Mouse (Mus musculus) lung, postnatal 4 days (tissue): ENCODE data around the gene Asb2.
A peak's percentile ranks its signal among the peaks of the same experiment; 100 is the strongest.

Experiments
- DNase-seq, 2 experiments: peaks; one replicate each; pipeline ENCODE4 v3.0.0; 2021

The Asb2 gene

GRCm38 (mm10) chr12:103360812-103361211 is 5.0 kb upstream of the Asb2 start:
- DNase-seq: no peak

- DNase-seq: no peak
Observed at GRCm38 (mm10) chr12:103358951-103359801, 3.4 kb upstream of the Asb2 start.

GRCm38 (mm10) chr12:103358216-103358615 is 2.4 kb upstream of the Asb2 start:
- DNase-seq: no peak

- no peak for DNase-seq
Observed at GRCm38 (mm10) chr12:103356415-103356748, 581 bp upstream of the Asb2 start.

- peak; percentile 34 to 56 for DNase-seq
Observed at GRCm38 (mm10) chr12:103353538-103353937, 2.3 kb downstream of the Asb2 start.

GRCm38 (mm10) chr12:103352735-103353134 is 3.1 kb downstream of the Asb2 start:
- DNase-seq: no peak

- peak; percentile 63 to 83 for DNase-seq
Observed at GRCm38 (mm10) chr12:103348506-103348905, 7.3 kb downstream of the Asb2 start.

- DNase-seq: no peak
Observed at GRCm38 (mm10) chr12:103347406-103347805, 8.4 kb downstream of the Asb2 start.

- no peak for DNase-seq
Observed at GRCm38 (mm10) chr12:103346945-103347344, 8.9 kb downstream of the Asb2 start.

GRCm38 (mm10) chr12:103344934-103345333 is 10.9 kb downstream of the Asb2 start:
- no peak for DNase-seq

GRCm38 (mm10) chr12:103343456-103343855 is 12.3 kb downstream of the Asb2 start:
- DNase-seq: peak; percentile 64 to 69

- peak; percentile 59 to 63 for DNase-seq
Observed at GRCm38 (mm10) chr12:103341212-103341611, 14.6 kb downstream of the Asb2 start.

- no peak for DNase-seq
Observed at GRCm38 (mm10) chr12:103338162-103338798, 17.5 kb downstream of the Asb2 start.

GRCm38 (mm10) chr12:103336766-103337165 is 19.0 kb downstream of the Asb2 start:
- DNase-seq: no peak

- DNase-seq: no peak
Observed at GRCm38 (mm10) chr12:103333426-103333825, 22.4 kb downstream of the Asb2 start.

GRCm38 (mm10) chr12:103332879-103333278 is 22.9 kb downstream of the Asb2 start:
- no peak for DNase-seq

- no peak for DNase-seq
Observed at GRCm38 (mm10) chr12:103331491-103331890, 24.3 kb downstream of the Asb2 start.

- DNase-seq: peak; percentile 57 to 69
Observed at GRCm38 (mm10) chr12:103328448-103329191, 27.2 kb downstream of the Asb2 start.

- DNase-seq: no peak
Observed at GRCm38 (mm10) chr12:103327107-103327506, 28.7 kb downstream of the Asb2 start.

GRCm38 (mm10) chr12:103326569-103326968 is 29.2 kb downstream of the Asb2 start:
- no peak for DNase-seq

- peak; percentile 90 to 91 for DNase-seq
Observed at GRCm38 (mm10) chr12:103325156-103325857, 30.5 kb downstream of the Asb2 start.

GRCm38 (mm10) chr12:103322801-103323200 is 33.0 kb downstream of the Asb2 start:
- peak in 1 of 2 experiments; percentile 50 for DNase-seq
